Mouse (Mus musculus) ES-Bruce4 (cell line): Measurements from ENCODE around the gene Akap7. TPM values are rescaled to one million over a fixed set of nuclear protein-coding genes. Genes with fewer than 3 reads are reported as not detected.
"Not testable (repeated sequence)": the region's sequence is repeated elsewhere in the genome, so short reads cannot be mapped to it uniquely, and the experiment has no call there.

Experiments used
- H3K27ac ChIP-seq: 2 replicates; pipeline ENCODE4 v1.5.1; 2012; ENCODE audit warnings: low read length, inconsistent platforms; ENCODE audit not compliant: insufficient read depth
- H3K27me3 ChIP-seq: 2 replicates; pipeline ENCODE4 v1.6.1; 2012; ENCODE audit warnings: mild to moderate bottlenecking, low read length, inconsistent platforms; ENCODE audit not compliant: control insufficient read depth, poor library complexity, insufficient read depth, severe bottlenecking
- H3K36me3 ChIP-seq: 2 replicates; pipeline ENCODE4 v1.6.1; 2012; ENCODE audit warnings: inconsistent platforms, mild to moderate bottlenecking, low read length, moderate library complexity; ENCODE audit not compliant: control insufficient read depth, poor library complexity, insufficient read depth, severe bottlenecking
- H3K4me1 ChIP-seq: one replicate; pipeline ENCODE4 v1.8.1; 2011; ENCODE audit warnings: low read length; ENCODE audit not compliant: control insufficient read depth, insufficient read depth
- H3K4me3 ChIP-seq: 2 replicates; pipeline ENCODE4 v1.5.1; 2011; ENCODE audit warnings: low read depth, mild to moderate bottlenecking, low read length
- H3K9ac ChIP-seq: 2 replicates; pipeline ENCODE4 v1.6.1; 2012; ENCODE audit warnings: low read depth, mild to moderate bottlenecking, inconsistent platforms; ENCODE audit not compliant: poor library complexity, severe bottlenecking
- H3K9me3 ChIP-seq: replicated peaks from 2 replicates; pipeline ENCODE4 v1.6.1; 2012; ENCODE audit warnings: mild to moderate bottlenecking, low read length, inconsistent platforms; ENCODE audit not compliant: control insufficient read depth, poor library complexity, insufficient read depth, severe bottlenecking
- CTCF ChIP-seq: IDR thresholded peaks from one replicate; pipeline ENCODE4 v1.8.1; 2011; ENCODE audit warnings: low read depth, low read length
- EP300 ChIP-seq: IDR thresholded peaks from 2 replicates; pipeline ENCODE4 v1.6.1; 2011; ENCODE audit warnings: low read depth, low read length; ENCODE audit not compliant: insufficient read depth
- POLR2A ChIP-seq: IDR thresholded peaks from one replicate; pipeline ENCODE4 v1.8.1; 2011; ENCODE audit warnings: low read length; ENCODE audit not compliant: insufficient read depth
- polyA plus RNA-seq: library from polyadenylated mRNA; stranded (reverse); fragments of >200 nt; gene quantifications from 2 replicates; pipeline ENCODE4 v1.2.4, GENCODE M21; 2011; ENCODE audit warnings: low read depth; ENCODE audit not compliant: missing spikeins, insufficient read depth, insufficient read length

Akap7 gene
- polyA plus RNA-seq, 1 experiment: 69.8 TPM

- Histone ChIP-seq H3K9me3 (no peaks in the 10 kb centered on the region), H3K9ac (no peak overlapping the region), H3K36me3 (no peaks in the 10 kb centered on the region), H3K27ac (no peak overlapping the region), H3K4me3 (no peak overlapping the region), H3K27me3 (no peaks in the 10 kb centered on the region), H3K4me1 (no peaks in the 10 kb centered on the region)
- no peak for TF ChIP-seq CTCF
- TF ChIP-seq POLR2A: no peak
- TF ChIP-seq EP300: no peak
Measured at GRCm38 (mm10) chr10:25174872-25175271, 132.8 kb downstream of the Akap7 start.

- no peak for TF ChIP-seq CTCF
- no peak for TF ChIP-seq POLR2A
- no peak for TF ChIP-seq EP300
- H3K9me3 ChIP-seq: no peaks in the 10 kb centered on the region
- H3K27ac ChIP-seq: no peak overlapping the region
- no peak overlapping the region for H3K9ac ChIP-seq
- no peaks in the 10 kb centered on the region for H3K4me1 ChIP-seq
- H3K27me3 ChIP-seq: no peaks in the 10 kb centered on the region
- no peak overlapping the region for H3K4me3 ChIP-seq
- H3K36me3 ChIP-seq: no peaks in the 10 kb centered on the region
Measured at GRCm38 (mm10) chr10:25167365-25168194, 140.1 kb downstream of the Akap7 start.

GRCm38 (mm10) chr10:25163510-25163909 lies 144.2 kb downstream of the Akap7 start:
- not testable (repeated sequence) for H3K4me1 ChIP-seq, H3K9me3 ChIP-seq, H3K27ac ChIP-seq, H3K36me3 ChIP-seq, H3K4me3 ChIP-seq, H3K27me3 ChIP-seq, H3K9ac ChIP-seq
- TF ChIP-seq CTCF: peak; percentile 22

GRCm38 (mm10) chr10:25161701-25162100 lies 146.0 kb downstream of the Akap7 start:
- Histone ChIP-seq H3K4me3 (no peak overlapping the region), H3K36me3 (no peaks in the 10 kb centered on the region), H3K4me1 (no peaks in the 10 kb centered on the region), H3K27me3 (no peaks in the 10 kb centered on the region), H3K9ac (no peak overlapping the region), H3K27ac (no peak overlapping the region), H3K9me3 (no peaks in the 10 kb centered on the region)
- TF ChIP-seq EP300 (no peak), CTCF (no peak), POLR2A (no peak)

- Histone ChIP-seq H3K27me3 (no peaks in the 10 kb centered on the region), H3K4me3 (no peak overlapping the region), H3K36me3 (no peaks in the 10 kb centered on the region), H3K9me3 (no peaks in the 10 kb centered on the region), H3K9ac (no peak overlapping the region), H3K27ac (no peak overlapping the region), H3K4me1 (no peaks in the 10 kb centered on the region)
- TF ChIP-seq POLR2A: no peak
- TF ChIP-seq CTCF: no peak
- no peak for TF ChIP-seq EP300
Measured at GRCm38 (mm10) chr10:25158651-25159050, 149.0 kb downstream of the Akap7 start.

GRCm38 (mm10) chr10:25157339-25157738 lies 150.3 kb downstream of the Akap7 start:
- H3K4me1 ChIP-seq: no peaks in the 10 kb centered on the region
- H3K36me3 ChIP-seq: no peaks in the 10 kb centered on the region
- no peak overlapping the region for H3K9ac ChIP-seq
- no peak overlapping the region for H3K27ac ChIP-seq
- no peaks in the 10 kb centered on the region for H3K27me3 ChIP-seq
- H3K9me3 ChIP-seq: no peaks in the 10 kb centered on the region
- TF ChIP-seq CTCF (no peak), POLR2A (no peak), EP300 (no peak)
- no peak overlapping the region for H3K4me3 ChIP-seq
